In the genomic region with DNA sequence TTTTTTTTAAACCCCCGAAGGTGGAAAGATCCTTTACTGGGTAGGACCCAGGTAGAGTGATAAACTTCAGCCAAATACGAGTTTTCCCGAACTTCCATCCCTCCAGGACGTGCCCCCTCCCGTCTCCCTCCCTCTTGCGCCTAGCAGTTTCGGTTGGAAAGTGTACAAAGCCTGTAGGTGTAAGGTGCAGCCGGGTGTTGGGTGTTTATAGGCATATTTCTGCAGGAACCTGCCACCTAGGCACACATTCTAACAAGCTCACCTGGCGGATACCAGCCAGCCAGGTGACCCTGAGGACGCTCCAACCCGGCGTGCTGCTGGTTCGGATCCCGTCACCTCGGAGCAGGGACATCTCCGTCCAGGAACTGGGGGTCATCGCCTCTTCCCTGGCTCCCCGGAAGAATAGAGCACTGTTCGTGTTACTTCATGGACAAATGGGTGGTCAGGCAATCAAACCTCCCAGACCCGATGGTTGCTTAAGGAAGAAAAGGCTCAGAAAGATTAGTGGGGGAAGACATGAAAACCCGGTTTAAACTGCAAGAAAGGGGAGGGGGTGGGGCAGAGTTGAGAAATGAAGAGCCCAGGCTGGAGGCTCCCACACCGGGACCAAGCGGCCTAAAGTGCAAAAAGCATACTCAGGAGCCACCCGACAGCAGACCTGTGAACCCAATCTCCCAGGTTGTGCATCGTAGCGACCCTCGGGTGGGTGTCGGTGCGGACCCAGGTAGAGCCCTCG, we compare ENCODE assay signal across 8 mouse cellular contexts. TPM values are rescaled to one million over a fixed set of nuclear protein-coding genes. Genes with fewer than 3 reads are reported as not detected.
A peak's percentile ranks its signal among the peaks of the same experiment; 100 is the strongest.
DNase-seq lines count a peak whose midpoint lies in the region; ATAC-seq and TF ChIP-seq lines count a peak whose summit lies in the region.

No protein-coding gene starts in this region.

- no peak for ATAC-seq in forebrain, embryonic 15.5 days (replicated peaks)
- no peak for ATAC-seq in erythroblast, adult 5-6 weeks (replicated peaks; ENCODE audit: low FRiP score, poor library complexity, severe bottlenecking)

- H3K9ac ChIP-seq in forebrain, embryonic 15.5 days (replicated peaks): no peak overlapping the region

- no peaks in the 10 kb centered on the region for H3K36me3 ChIP-seq in E14TG2a.4 (ENCODE audit: insufficient read depth, low read length)
- no peaks in the 10 kb centered on the region for H3K36me3 ChIP-seq in forebrain, embryonic 15.5 days

- H3K4me2 ChIP-seq in forebrain, embryonic 15.5 days (replicated peaks): peak overlapping the region; percentile 83

- H3K27me3 ChIP-seq in E14TG2a.4 (ENCODE audit: insufficient read depth, low read length): peaks cover 80% of the 10 kb centered on the region
- peaks cover 40% of the 10 kb centered on the region for H3K27me3 ChIP-seq in forebrain, embryonic 15.5 days

- DNase-seq in adrenal gland, adult 8-10 months: peak; percentile 33
- DNase-seq in adrenal gland, postnatal 36 days: no peak
- DNase-seq in kidney, postnatal 4 days: peak; percentile 41 to 50
- peak; percentile 45 for DNase-seq in neural tube, embryonic 10.5 days (ENCODE audit: extremely low spot score, low spot score)
- no peak for DNase-seq in left cerebral cortex, adult 11 months (ENCODE audit: low spot score)

- TF ChIP-seq CTCF in E14TG2a.4 (conservative IDR thresholded peaks at IDR 0.05; ENCODE audit: low read length): no peak

- peaks cover 57% of the 10 kb centered on the region for H3K4me1 ChIP-seq in E14TG2a.4 (replicated peaks; ENCODE audit: low read depth, low read length)
- H3K4me1 ChIP-seq in forebrain, embryonic 15.5 days: peaks cover 63% of the 10 kb centered on the region

- H3K9me3 ChIP-seq in E14TG2a.4 (ENCODE audit: low read length): no peaks in the 10 kb centered on the region
- H3K9me3 ChIP-seq in forebrain, embryonic 15.5 days: no peaks in the 10 kb centered on the region

- WGBS in forebrain, embryonic 15.5 days: 2% methylated on average over 30 of the region's 30 CpGs

- H3K27ac ChIP-seq in forebrain, embryonic 15.5 days (replicated peaks): no peak overlapping the region

- H3K4me3 ChIP-seq in E14TG2a.4 (replicated peaks; ENCODE audit: low read length): peak overlapping the region; percentile 68
- peak overlapping the region; percentile 57 for H3K4me3 ChIP-seq in forebrain, embryonic 15.5 days

RNA-seq across cellular contexts. Expression of a gene that starts 2.1 kb away (rescaled TPM):
- 100 to 1,000 TPM; 550 to 578 (median 567) TPM for total RNA-seq in adrenal gland, adult 8-10 months (2022)
- 100 to 1,000 TPM; 366 to 550 TPM for total RNA-seq in adrenal gland, postnatal 36 days (2021)
- polyA plus RNA-seq in forebrain, embryonic 15.5 days (2015; fragmentation: Nextera tagmentation; extraction: Ambion mirVana): 1,282 and 1,421 TPM in 2 replicates
- total RNA-seq in erythroblast, adult 5-6 weeks (2015; ENCODE audit: low replicate concordance): 12.5 and 314 TPM in 2 replicates
- 4.1 and 5.3 TPM in 2 replicates for total RNA-seq in erythroblast, adult 5-6 weeks (2017; ENCODE audit: low replicate concordance)

RNA-seq across cellular contexts. Expression of a gene that starts 44.8 kb away (rescaled TPM):
- total RNA-seq in adrenal gland, adult 8-10 months (2022): 10 to 100 TPM; 17.6 to 25.7 (median 22.0) TPM
- 10 to 100 TPM; 18.4 to 22.3 TPM for total RNA-seq in adrenal gland, postnatal 36 days (2021)
- polyA plus RNA-seq in forebrain, embryonic 15.5 days (2015; fragmentation: Nextera tagmentation; extraction: Ambion mirVana): 9.2 and 10.0 TPM in 2 replicates
- 0.96 and 1.3 TPM in 2 replicates for total RNA-seq in erythroblast, adult 5-6 weeks (2015; ENCODE audit: low replicate concordance)
- 1.6 and 1.8 TPM in 2 replicates for total RNA-seq in erythroblast, adult 5-6 weeks (2017; ENCODE audit: low replicate concordance)

Comparison
In these comparisons a context has a peak if more than half of its experiments do, and no peak if none do; other contexts are left out.
1. DNase-seq: peak in adrenal gland, adult 8-10 months (single experiment), kidney, postnatal 4 days (2 of 2) and neural tube, embryonic 10.5 days (single experiment); none in adrenal gland, postnatal 36 days (0 of 2) and left cerebral cortex, adult 11 months (single experiment).
2. RNA of a gene that starts 44.8 kb away (total RNA-seq): 17.6 to 25.7 TPM in adrenal gland, adult 8-10 months and 18.4 to 22.3 TPM in adrenal gland, postnatal 36 days; 0.96 to 1.8 TPM in erythroblast, adult 5-6 weeks; every median in the first group is over 4 times any median in the second.